Mouse (Mus musculus): ENCODE data around the gene Mfrp.

GRCm38 (mm10) chr9:44093612-44094503 lies 7.7 kb upstream of the Mfrp start:
- TF ChIP-seq POLR2A (IDR thresholded peaks at IDR 0.05; ENCODE audit: control insufficient read depth, extremely low read depth, insufficient read depth, low read length, poor library complexity) (no peak), CTCF (IDR thresholded peaks at IDR 0.05; ENCODE audit: borderline replicate concordance, control insufficient read depth, extremely low read depth, insufficient read depth, low read length, poor library complexity) (peak; percentile 96)
